Mouse (Mus musculus) forebrain, embryonic 14.5 days (tissue): ENCODE data around the gene Nqo2. TPM values are rescaled to one million over a fixed set of nuclear protein-coding genes. Genes with fewer than 3 reads are reported as not detected.

Experiments used
- polyA plus RNA-seq: library from polyadenylated mRNA; unstranded; fragments of >200 nt; fragmentation: Nextera tagmentation; extraction: Ambion mirVana; gene quantifications from 2 replicates; pipeline ENCODE4 v1.2.1, GENCODE M21; 2014

Gene Nqo2
- polyA plus RNA-seq, 1 experiment from 2014 or later = 7.4 TPM

Other genes starting within 250 kb of the Nqo2 start
- gene Serpinb6e, start 121.3 kb upstream of the Nqo2 start, polyA plus RNA-seq = not detected in 2 replicates
- 0.16 and 0.34 TPM in 2 replicates for gene Serpinb6c, start 59.0 kb upstream of the Nqo2 start, polyA plus RNA-seq
- gene Ripk1, start 37.7 kb downstream of the Nqo2 start, polyA plus RNA-seq = 5.7 and 5.8 TPM in 2 replicates
- 42.2 and 43.1 TPM in 2 replicates for gene Serpinb6a, start 38.1 kb downstream of the Nqo2 start, polyA plus RNA-seq
- gene Bphl, start 72.9 kb downstream of the Nqo2 start, polyA plus RNA-seq = 35.1 and 36.2 TPM in 2 replicates
- 1,376 and 1,776 TPM in 2 replicates for gene Tubb2a, start 113.3 kb downstream of the Nqo2 start, polyA plus RNA-seq
- gene Tubb2b, start 165.8 kb downstream of the Nqo2 start, polyA plus RNA-seq = 670 and 797 TPM in 2 replicates
- gene Psmg4, start 198.3 kb downstream of the Nqo2 start, polyA plus RNA-seq = 92.0 and 113 TPM in 2 replicates